Mouse (Mus musculus) heart, embryonic 10.5 days (tissue): ENCODE measurements at regions not wholly inside any gene's neighbourhood (a gene's known extent, or its start where the extent isn't known, plus 50 kb on each side); places are given as distances from the start of the nearest gene placed in this dataset.

Experiments
- DNase-seq: peaks from one replicate; pipeline ENCODE4 v3.0.0-alpha.2; 2017; ENCODE audit warnings: low spot score
- H3K27ac ChIP-seq: fragments of 300-500 bp; sonication (generic); 2 replicates; pipeline ENCODE4 v1.5.1; 2016; ENCODE audit warnings: mild to moderate bottlenecking
- H3K27me3 ChIP-seq: fragments of 300-500 bp; sonication (generic); 2 replicates; pipeline ENCODE4 v1.6.1; 2016; ENCODE audit warnings: mild to moderate bottlenecking; ENCODE audit not compliant: poor library complexity, insufficient read depth, severe bottlenecking
- H3K36me3 ChIP-seq: fragments of 300-500 bp; sonication (generic); 2 replicates; pipeline ENCODE4 v1.6.1; 2016; ENCODE audit warnings: mild to moderate bottlenecking, moderate library complexity
- H3K4me1 ChIP-seq: fragments of 300-500 bp; sonication (generic); 2 replicates; pipeline ENCODE4 v1.6.1; 2016; ENCODE audit warnings: mild to moderate bottlenecking
- H3K4me3 ChIP-seq: fragments of 300-500 bp; sonication (generic); 2 replicates; pipeline ENCODE4 v1.5.1; 2016; ENCODE audit warnings: mild to moderate bottlenecking, moderate library complexity
- H3K9me3 ChIP-seq: fragments of 300-500 bp; sonication (generic); 2 replicates; pipeline ENCODE4 v1.6.1; 2016; ENCODE audit warnings: mild to moderate bottlenecking, moderate library complexity
- WGBS: fragments of 180-500 bp; shearing (Covaris S2); methylation state at CpG from one replicate; pipeline ENCODE4 v1.1.7; 2016; 5-methylcytosine and 5-hydroxymethylcytosine counted together

- no peak for DNase-seq
- WGBS: 66% methylated on average over 2 of the region's 2 CpGs
- H3K9me3 ChIP-seq: no peaks in the 10 kb centered on the region
- H3K27ac ChIP-seq: no peak overlapping the region
- peaks cover 7% of the 10 kb centered on the region for H3K4me1 ChIP-seq
- H3K4me3 ChIP-seq: no peak overlapping the region
- no peaks in the 10 kb centered on the region for H3K27me3 ChIP-seq
- H3K36me3 ChIP-seq: no peaks in the 10 kb centered on the region
Measured at GRCm38 (mm10) chr12:29288801-29289200, 239.4 kb upstream of the Myt1l start.

GRCm38 (mm10) chr12:29290591-29291351 lies 237.4 kb upstream of the Myt1l start:
- Histone ChIP-seq H3K27me3 (no peaks in the 10 kb centered on the region), H3K27ac (peak overlapping the region; percentile 87), H3K9me3 (no peaks in the 10 kb centered on the region), H3K4me3 (peak overlapping the region; percentile 54), H3K4me1 (peaks cover 7% of the 10 kb centered on the region), H3K36me3 (no peaks in the 10 kb centered on the region)
- DNase-seq: peak; percentile 98
- WGBS: 16% methylated on average over 23 of the region's 23 CpGs

GRCm38 (mm10) chr12:29297984-29298383 lies 230.2 kb upstream of the Myt1l start:
- Histone ChIP-seq H3K27ac (no peak overlapping the region), H3K4me1 (no peaks in the 10 kb centered on the region), H3K27me3 (no peaks in the 10 kb centered on the region), H3K9me3 (no peaks in the 10 kb centered on the region), H3K4me3 (no peak overlapping the region), H3K36me3 (no peaks in the 10 kb centered on the region)
- DNase-seq: no peak
- WGBS: 54% methylated on average over 5 of the region's 5 CpGs

- Histone ChIP-seq H3K27ac (no peak overlapping the region), H3K36me3 (no peaks in the 10 kb centered on the region), H3K4me1 (no peaks in the 10 kb centered on the region), H3K4me3 (no peak overlapping the region), H3K9me3 (no peaks in the 10 kb centered on the region), H3K27me3 (no peaks in the 10 kb centered on the region)
- no peak for DNase-seq
- 39% methylated on average over 1 of the region's 1 CpGs for WGBS
Measured at GRCm38 (mm10) chr12:29315636-29316035, 212.5 kb upstream of the Myt1l start.

- Histone ChIP-seq H3K4me1 (no peaks in the 10 kb centered on the region), H3K27ac (no peak overlapping the region), H3K27me3 (no peaks in the 10 kb centered on the region), H3K4me3 (no peak overlapping the region), H3K36me3 (no peaks in the 10 kb centered on the region), H3K9me3 (no peaks in the 10 kb centered on the region)
- DNase-seq: no peak
- 48% methylated on average over 2 of the region's 2 CpGs for whole genome bisulfite sequencing
Measured at GRCm38 (mm10) chr12:29321468-29321867, 206.7 kb upstream of the Myt1l start.

- Histone ChIP-seq H3K36me3 (no peaks in the 10 kb centered on the region), H3K4me3 (no peak overlapping the region), H3K27me3 (peaks cover 5% of the 10 kb centered on the region; the same call in 1 of the 2 replicates), H3K27ac (no peak overlapping the region), H3K4me1 (no peaks in the 10 kb centered on the region), H3K9me3 (no peaks in the 10 kb centered on the region)
- WGBS: 29% methylated on average over 3 of the region's 3 CpGs
- DNase-seq: no peak
Measured at GRCm38 (mm10) chr12:29323534-29323933, 204.7 kb upstream of the Myt1l start.

- 74% methylated on average over 3 of the region's 3 CpGs for WGBS
- DNase-seq: no peak
Measured at GRCm38 (mm10) chr12:29335839-29336469, 192.2 kb upstream of the Myt1l start.

GRCm38 (mm10) chr12:29337336-29337735 lies 190.8 kb upstream of the Myt1l start:
- DNase-seq: no peak
- no peak overlapping the region for H3K27ac ChIP-seq
- WGBS: 85% methylated on average over 2 of the region's 2 CpGs
- H3K4me1 ChIP-seq: no peaks in the 10 kb centered on the region
- H3K27me3 ChIP-seq: peaks cover 6% of the 10 kb centered on the region; the same call in 1 of the 2 replicates
- H3K9me3 ChIP-seq: no peaks in the 10 kb centered on the region
- no peak overlapping the region for H3K4me3 ChIP-seq
- H3K36me3 ChIP-seq: no peaks in the 10 kb centered on the region

More at GRCm38 (mm10) chr12:29335839-29336469, 192.2 kb upstream of the Myt1l start:
- H3K27me3 ChIP-seq: peaks cover 6% of the 10 kb centered on the region; the same call in 1 of the 2 replicates
- no peaks in the 10 kb centered on the region for H3K4me1 ChIP-seq
- no peaks in the 10 kb centered on the region for H3K36me3 ChIP-seq
- H3K4me3 ChIP-seq: no peak overlapping the region
- H3K9me3 ChIP-seq: no peaks in the 10 kb centered on the region
- H3K27ac ChIP-seq: no peak overlapping the region

GRCm38 (mm10) chr12:29341388-29341995 lies 186.7 kb upstream of the Myt1l start:
- no peaks in the 10 kb centered on the region for H3K36me3 ChIP-seq
- DNase-seq: no peak
- no peaks in the 10 kb centered on the region for H3K4me1 ChIP-seq
- H3K9me3 ChIP-seq: no peaks in the 10 kb centered on the region
- 55% methylated on average over 7 of the region's 7 CpGs for WGBS
- no peak overlapping the region for H3K27ac ChIP-seq
- H3K27me3 ChIP-seq: 0 out of 2 replicates have a peak, but pooled peaks cover 6% of the 10 kb centered on the region
- no peak overlapping the region for H3K4me3 ChIP-seq

- no peaks in the 10 kb centered on the region for H3K36me3 ChIP-seq
- H3K9me3 ChIP-seq: no peaks in the 10 kb centered on the region
- H3K4me3 ChIP-seq: no peak overlapping the region
- H3K27ac ChIP-seq: no peak overlapping the region
- no peaks in the 10 kb centered on the region for H3K27me3 ChIP-seq
- no peak for DNase-seq
- WGBS: 85% methylated on average over 12 of the region's 12 CpGs
- peaks cover under 1% of the 10 kb centered on the region; the same call in 1 of the 2 replicates for H3K4me1 ChIP-seq
Measured at GRCm38 (mm10) chr12:29343147-29343852, 184.9 kb upstream of the Myt1l start.

- no peaks in the 10 kb centered on the region for H3K36me3 ChIP-seq
- WGBS: 56% methylated on average over 2 of the region's 2 CpGs
- H3K27ac ChIP-seq: no peak overlapping the region
- no peaks in the 10 kb centered on the region for H3K9me3 ChIP-seq
- H3K27me3 ChIP-seq: peaks cover 8% of the 10 kb centered on the region; the same call in 1 of the 2 replicates
- peaks cover 11% of the 10 kb centered on the region; the same call in 1 of the 2 replicates for H3K4me1 ChIP-seq
- no peak overlapping the region for H3K4me3 ChIP-seq
- DNase-seq: no peak
Measured at GRCm38 (mm10) chr12:29348698-29349097, 179.5 kb upstream of the Myt1l start.

GRCm38 (mm10) chr12:29349146-29349850 lies 178.9 kb upstream of the Myt1l start:
- Histone ChIP-seq H3K4me1 (peaks cover 17% of the 10 kb centered on the region), H3K27ac (no peak overlapping the region), H3K36me3 (no peaks in the 10 kb centered on the region), H3K4me3 (no peak overlapping the region), H3K27me3 (peaks cover 8% of the 10 kb centered on the region; the same call in 1 of the 2 replicates), H3K9me3 (no peaks in the 10 kb centered on the region)
- DNase-seq: no peak
- WGBS: 53% methylated on average over 9 of the region's 9 CpGs
